Mouse (Mus musculus) spleen, adult 2 months (tissue): ENCODE results near the gene Olfr1265. TPM values are rescaled to one million over a fixed set of nuclear protein-coding genes. Genes with fewer than 3 reads are reported as not detected.

Experiments used
- DNase-seq, 2 experiments: peaks; one replicate each; pipeline versions ENCODE4 v3.0.0 to v3.0.0-alpha.2; 2012 to 2021; ENCODE audit warnings: low spot score in 2 of 2, low read depth in 1 of 2
- H3K27ac ChIP-seq: fragments of 200-500 bp; 2 replicates; pipeline ENCODE4 v1.5.1; 2012; ENCODE audit warnings: low read length, inconsistent platforms; ENCODE audit not compliant: insufficient read depth
- H3K27me3 ChIP-seq: fragments of 200-500 bp; 2 replicates; pipeline ENCODE4 v1.6.1; 2012; ENCODE audit warnings: mild to moderate bottlenecking, moderate library complexity, low read length, inconsistent platforms; ENCODE audit not compliant: control insufficient read depth, insufficient read depth
- H3K36me3 ChIP-seq: fragments of 200-500 bp; 2 replicates; pipeline ENCODE4 v1.6.1; 2012; ENCODE audit warnings: mild to moderate bottlenecking, low read length, inconsistent platforms; ENCODE audit not compliant: control insufficient read depth, insufficient read depth
- H3K4me1 ChIP-seq: fragments of 200-500 bp; 2 replicates; pipeline ENCODE4 v1.6.1; 2011; ENCODE audit warnings: inconsistent platforms; ENCODE audit not compliant: control insufficient read depth, insufficient read depth, insufficient read length
- H3K4me3 ChIP-seq: fragments of 200-500 bp; 2 replicates; pipeline ENCODE4 v1.5.1; 2011; ENCODE audit warnings: mild to moderate bottlenecking, inconsistent platforms; ENCODE audit not compliant: insufficient read depth, insufficient read length; ENCODE audit errors: extremely low read depth
- CTCF ChIP-seq: fragments of 200-500 bp; IDR thresholded peaks from 2 replicates; pipeline ENCODE4 v1.5.1; 2011; ENCODE audit warnings: mild to moderate bottlenecking, inconsistent platforms; ENCODE audit not compliant: insufficient read depth, insufficient read length, insufficient replicate concordance; ENCODE audit errors: extremely low read depth
- POLR2A ChIP-seq: fragments of 200-500 bp; IDR thresholded peaks from 2 replicates; pipeline ENCODE4 v1.6.1; 2011; ENCODE audit warnings: low read depth, low read length, inconsistent platforms
- WGBS: fragments of 180-500 bp; shearing (Covaris S2); methylation state at CpG from one replicate; pipeline ENCODE4 v1.1.7; 2018; 5-methylcytosine and 5-hydroxymethylcytosine counted together
- polyA plus RNA-seq: library from polyadenylated mRNA; depleted of rRNA; stranded (reverse); fragments of >200 nt; gene quantifications from 2 replicates; pipeline ENCODE4 v1.2.3, GENCODE M21; 2012; rRNA removed

Olfr1265 gene
- polyA plus RNA-seq = not detected in 2 replicates

DNA sequence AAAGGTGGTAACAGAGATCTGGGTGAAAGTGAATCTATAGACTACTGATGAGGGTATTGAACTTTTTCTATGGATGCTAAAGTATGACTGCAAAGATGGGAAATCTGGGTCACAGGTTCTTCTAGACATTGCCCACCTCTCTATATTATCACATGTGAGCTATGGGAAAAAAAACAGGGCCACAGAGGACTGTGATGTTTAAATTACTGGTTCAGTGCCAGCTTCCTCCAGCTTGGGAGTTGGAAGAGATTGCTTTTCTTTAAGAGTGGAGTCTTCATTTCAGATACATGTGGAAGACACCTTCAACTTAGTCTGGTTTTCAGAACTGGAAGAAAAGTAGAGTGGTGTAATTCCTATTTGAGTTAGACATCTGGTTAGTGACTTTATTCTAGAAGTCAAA lies at the start of gene Olfr1265:
Gene Olfr1265, plus strand, starts transcription at position 301 of the 400 bp plus-strand sequence.
- Histone ChIP-seq H3K27me3 (no peaks in the 10 kb centered on the region), H3K4me1 (no peaks in the 10 kb centered on the region), H3K36me3 (no peaks in the 10 kb centered on the region), H3K4me3 (no peak within 1 kb of the TSS), H3K27ac (no peak within 1 kb of the TSS)
- TF ChIP-seq POLR2A (no peak), CTCF (no peak)
- DNase-seq = no peak

DNA sequence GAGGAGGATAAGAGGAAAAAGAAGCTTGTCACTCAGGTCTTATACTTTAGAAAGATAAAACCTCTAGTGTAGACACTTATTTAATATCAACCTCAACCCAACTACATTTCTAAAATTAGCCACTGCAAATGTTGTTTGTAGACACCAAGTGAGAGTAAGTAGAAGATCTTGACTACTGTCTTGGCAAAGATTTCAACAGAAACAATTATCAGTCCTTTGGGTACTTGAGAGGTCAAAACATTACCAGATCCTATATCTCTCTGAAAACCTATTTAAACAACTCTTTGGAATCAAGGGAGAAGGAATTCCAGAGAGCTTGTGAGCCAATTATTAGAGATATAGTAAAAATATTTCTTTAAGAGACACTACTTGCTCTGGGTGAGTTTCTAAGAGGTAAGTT lies 44.2 kb upstream of the Olfr1265 start, which contains the start of gene Olfr1261:
Gene Olfr1261, plus strand, starts transcription at position 301 of the 400 bp plus-strand sequence.
- TF ChIP-seq CTCF = no peak
- TF ChIP-seq POLR2A = no peak
- no peaks in the 10 kb centered on the region for H3K4me1 ChIP-seq
- H3K27me3 ChIP-seq = no peaks in the 10 kb centered on the region
- no peak within 1 kb of the TSS for H3K4me3 ChIP-seq
- H3K27ac ChIP-seq = no peak within 1 kb of the TSS
- no peaks in the 10 kb centered on the region for H3K36me3 ChIP-seq
- no peak for DNase-seq

DNA sequence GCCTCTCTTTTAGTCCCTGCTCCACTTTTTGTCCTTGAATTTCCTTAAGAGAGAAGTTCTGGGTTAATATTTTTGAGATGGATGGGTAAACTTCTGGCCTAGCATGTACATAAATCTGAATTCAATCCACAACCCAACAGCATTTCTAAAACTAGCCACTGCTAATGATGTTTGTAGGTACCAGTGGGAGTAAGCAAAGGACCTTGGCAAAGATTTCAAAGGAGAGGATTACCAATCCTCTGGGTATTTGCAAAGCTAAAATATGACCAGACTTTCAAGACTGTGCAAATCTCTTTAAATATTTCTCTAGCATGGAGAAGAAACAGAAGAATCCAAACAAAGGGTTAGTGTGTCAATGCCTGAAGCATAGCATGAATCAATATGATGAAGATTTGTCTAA lies 35.3 kb upstream of the Olfr1265 start, which contains the start of gene Olfr1262:
Gene Olfr1262, plus strand, starts transcription at position 301 of the 400 bp plus-strand sequence.
- no peak within 1 kb of the TSS for H3K4me3 ChIP-seq
- no peaks in the 10 kb centered on the region for H3K27me3 ChIP-seq
- no peak for DNase-seq
- no peak within 1 kb of the TSS for H3K27ac ChIP-seq
- TF ChIP-seq CTCF = no peak
- TF ChIP-seq POLR2A = no peak
- H3K4me1 ChIP-seq = no peaks in the 10 kb centered on the region
- no peaks in the 10 kb centered on the region for H3K36me3 ChIP-seq

DNA sequence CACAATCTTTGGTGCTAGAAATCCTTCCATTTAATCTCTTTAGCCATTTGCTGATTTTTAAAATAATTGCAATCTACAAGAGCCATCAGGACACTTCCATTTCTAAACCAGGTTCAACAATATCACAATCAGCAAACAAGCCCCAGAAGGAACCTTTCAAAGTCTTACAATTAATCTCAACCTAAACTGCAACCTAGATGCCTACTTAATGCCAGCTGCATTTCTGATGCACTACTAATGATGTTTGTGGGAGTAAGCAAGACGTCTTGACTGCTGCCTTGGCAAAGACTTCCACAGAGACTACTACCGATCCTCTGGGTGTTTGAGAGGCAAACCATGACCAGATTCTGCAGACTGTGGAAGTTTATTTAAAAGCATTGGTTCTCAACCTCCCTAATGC lies 23.3 kb upstream of the Olfr1265 start, which contains the start of gene Olfr1263:
Gene Olfr1263, plus strand, starts transcription at position 301 of the 400 bp plus-strand sequence.
- WGBS = 91% methylated on average over 2 of the region's 2 CpGs
- TF ChIP-seq CTCF (no peak), POLR2A (no peak)
- H3K27ac ChIP-seq = no peak within 1 kb of the TSS
- DNase-seq = no peak
- H3K36me3 ChIP-seq = no peaks in the 10 kb centered on the region
- no peaks in the 10 kb centered on the region for H3K27me3 ChIP-seq
- no peaks in the 10 kb centered on the region for H3K4me1 ChIP-seq
- H3K4me3 ChIP-seq = no peak within 1 kb of the TSS

DNA sequence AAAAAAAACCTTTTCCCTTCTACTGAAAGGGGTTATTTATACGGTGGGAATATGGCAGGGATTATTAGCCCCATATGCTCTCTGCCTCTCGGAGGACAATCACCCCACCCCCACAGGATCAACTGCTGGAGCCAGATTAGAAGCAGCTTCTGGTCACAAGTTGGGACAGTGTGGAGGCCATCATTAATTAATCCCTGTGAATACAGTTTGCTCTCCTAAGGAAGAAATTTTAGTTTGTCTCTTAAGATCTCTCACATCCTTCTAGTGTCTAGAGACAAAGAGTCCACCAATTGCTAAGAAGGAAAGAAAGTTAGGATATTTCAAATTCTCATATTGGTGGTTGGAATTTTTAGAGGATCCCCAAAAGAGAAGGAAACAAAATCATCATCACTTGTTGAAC lies 9.7 kb upstream of the Olfr1265 start, which contains the start of gene Olfr1264:
Gene Olfr1264, minus strand, starts transcription at position 101 of the 400 bp plus-strand sequence.
- Histone ChIP-seq H3K36me3 (no peaks in the 10 kb centered on the region), H3K27ac (no peak within 1 kb of the TSS), H3K4me3 (no peak within 1 kb of the TSS), H3K4me1 (no peaks in the 10 kb centered on the region), H3K27me3 (no peaks in the 10 kb centered on the region)
- 81% methylated on average over 2 of the region's 2 CpGs for WGBS
- TF ChIP-seq POLR2A (no peak), CTCF (no peak)
- no peak for DNase-seq

DNA sequence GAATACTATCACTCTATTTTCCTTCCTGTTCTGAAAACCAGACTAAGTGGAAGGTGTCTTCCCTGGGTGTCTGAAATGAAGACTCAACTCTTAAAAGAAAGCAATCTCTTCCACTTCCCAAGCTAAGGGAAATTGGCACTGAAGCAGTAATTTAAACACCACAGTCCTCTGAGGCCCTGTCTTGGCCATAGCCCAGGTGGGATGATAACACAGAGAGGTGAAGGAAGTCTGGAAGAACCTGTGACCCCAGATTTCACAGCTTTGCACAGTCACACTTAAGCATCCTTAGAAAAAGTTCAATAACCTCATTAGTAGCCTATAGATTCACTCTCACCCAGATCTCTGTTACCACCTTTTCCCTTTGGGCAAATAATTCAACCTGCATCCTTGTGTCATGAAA lies 28.4 kb downstream of the Olfr1265 start, which contains the start of gene Olfr140:
Gene Olfr140, minus strand, starts transcription at position 101 of the 400 bp plus-strand sequence.
- no peak for TF ChIP-seq CTCF
- TF ChIP-seq POLR2A = no peak
- no peaks in the 10 kb centered on the region for H3K36me3 ChIP-seq
- no peaks in the 10 kb centered on the region for H3K27me3 ChIP-seq
- no peaks in the 10 kb centered on the region for H3K4me1 ChIP-seq
- H3K27ac ChIP-seq = no peak within 1 kb of the TSS
- H3K4me3 ChIP-seq = no peak within 1 kb of the TSS
- DNase-seq = no peak

DNA sequence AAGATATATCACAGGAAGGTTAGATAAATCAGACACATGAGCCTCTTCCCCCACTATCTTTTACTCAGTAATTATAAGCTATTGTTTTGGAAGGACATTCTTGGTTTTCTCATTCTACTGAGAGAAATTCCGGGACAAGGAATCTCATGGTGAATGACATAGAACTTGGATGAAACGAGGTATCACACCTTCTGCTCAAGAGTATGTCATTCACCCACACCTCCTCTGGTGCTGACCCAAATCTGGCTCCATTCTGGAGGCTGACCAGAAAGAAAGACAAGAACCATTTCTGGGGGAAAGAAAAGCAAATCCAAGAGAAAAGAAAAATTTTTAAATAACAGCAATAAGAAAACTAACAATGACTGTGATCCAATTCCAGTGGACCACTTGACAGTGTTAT lies 34.9 kb downstream of the Olfr1265 start:
- no peak for DNase-seq
- Histone ChIP-seq H3K27me3 (no peaks in the 10 kb centered on the region), H3K27ac (no peak overlapping the region), H3K4me1 (no peaks in the 10 kb centered on the region), H3K36me3 (no peaks in the 10 kb centered on the region), H3K4me3 (no peak overlapping the region)
- WGBS = 79% methylated on average over 2 of the region's 2 CpGs
- TF ChIP-seq CTCF (no peak), POLR2A (no peak)

Other genes with a start within 250 kb of the Olfr1265 start
- gene Olfr1254, start 241.7 kb upstream of the Olfr1265 start, polyA plus RNA-seq = not detected in 2 replicates
- not detected in 2 replicates for gene Olfr1255, start 223.3 kb upstream of the Olfr1265 start, polyA plus RNA-seq
- not detected in 2 replicates for gene Olfr1256, start 193.8 kb upstream of the Olfr1265 start, polyA plus RNA-seq
- not detected in 2 replicates for gene Olfr48, start 187.1 kb upstream of the Olfr1265 start, polyA plus RNA-seq
- not detected in 2 replicates for gene Olfr1257, start 156.9 kb upstream of the Olfr1265 start, polyA plus RNA-seq
- gene Olfr1258, start 108.0 kb upstream of the Olfr1265 start, polyA plus RNA-seq = not detected in 2 replicates
- not detected in 2 replicates for gene Olfr1259, start 86.7 kb upstream of the Olfr1265 start, polyA plus RNA-seq
- not detected in 2 replicates for gene Olfr1260, start 61.0 kb upstream of the Olfr1265 start, polyA plus RNA-seq
- gene Olfr1261, start 44.1 kb upstream of the Olfr1265 start, polyA plus RNA-seq = not detected in 2 replicates
- not detected in 2 replicates for gene Olfr1262, start 35.2 kb upstream of the Olfr1265 start, polyA plus RNA-seq
- not detected in 2 replicates for gene Olfr1263, start 23.2 kb upstream of the Olfr1265 start, polyA plus RNA-seq
- not detected in 2 replicates for gene Olfr1264, start 9.8 kb upstream of the Olfr1265 start, polyA plus RNA-seq
- gene Olfr140, start 28.3 kb downstream of the Olfr1265 start, polyA plus RNA-seq = not detected in 2 replicates
- gene Olfr1269, start 86.1 kb downstream of the Olfr1265 start, polyA plus RNA-seq = not detected in 2 replicates
- gene Olfr32, start 107.0 kb downstream of the Olfr1265 start, polyA plus RNA-seq = not detected in 2 replicates
- not detected in 2 replicates for gene Olfr1270, start 117.8 kb downstream of the Olfr1265 start, polyA plus RNA-seq
- not detected in 2 replicates for gene Olfr1506, start 189.2 kb downstream of the Olfr1265 start, polyA plus RNA-seq
- not detected in 2 replicates for gene Olfr142, start 222.3 kb downstream of the Olfr1265 start, polyA plus RNA-seq
- gene Olfr1271, start 235.7 kb downstream of the Olfr1265 start, polyA plus RNA-seq = not detected in 2 replicates